Mouse (Mus musculus): ENCODE data around the gene Adap1. TPM values are rescaled to one million over a fixed set of nuclear protein-coding genes. Genes with fewer than 3 reads are reported as not detected.

Adap1 gene
- polyA plus RNA-seq, 1 experiment: 23.2 TPM

DNA sequence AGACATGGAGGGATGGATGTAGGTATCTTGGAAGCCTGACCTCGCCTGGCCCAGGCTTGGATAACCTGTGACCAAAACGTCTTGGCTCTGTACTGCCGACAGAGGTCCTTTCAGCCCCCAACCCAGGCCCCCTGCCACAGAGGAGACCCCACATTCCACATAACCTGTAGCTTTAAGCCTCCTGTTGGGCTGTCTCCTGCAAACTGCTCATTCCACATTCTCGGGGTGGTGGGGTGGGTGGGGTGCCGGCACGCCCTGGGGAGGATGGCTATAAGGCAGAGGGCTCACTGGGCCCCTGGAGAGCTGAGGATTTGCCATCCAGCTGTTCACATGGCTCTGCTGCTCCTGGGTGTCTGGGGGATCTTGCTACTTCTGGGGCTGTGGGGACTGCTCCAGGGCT is 26.9 kb upstream of the Adap1 start, which contains the start of gene Cyp2w1:
Gene Cyp2w1 (plus strand): TSS at position 301 of the 400 bp plus-strand sequence.
- H3K4me1 ChIP-seq (ENCODE audit: control insufficient read depth, insufficient read depth, insufficient read length): no peaks in the 10 kb centered on the region

GRCm38 (mm10) chr5:139351628-139352027 is 26.2 kb upstream of the Adap1 start:
- Histone ChIP-seq H3K4me3 (ENCODE audit: extremely low read depth, insufficient read depth, insufficient read length) (no peak overlapping the region), H3K27ac (ENCODE audit: insufficient read depth, low read length) (no peak overlapping the region), H3K4me1 (ENCODE audit: control insufficient read depth, insufficient read depth, insufficient read length) (no peaks in the 10 kb centered on the region), H3K36me3 (ENCODE audit: control insufficient read depth, insufficient read depth, low read length) (no peaks in the 10 kb centered on the region), H3K27me3 (ENCODE audit: control insufficient read depth, insufficient read depth, low read length) (no peaks in the 10 kb centered on the region)
- 38% methylated on average over 8 of the region's 8 CpGs for WGBS
- TF ChIP-seq CTCF (IDR thresholded peaks at IDR 0.05; ENCODE audit: extremely low read depth, insufficient read depth, insufficient read length, insufficient replicate concordance): no peak
- no peak for TF ChIP-seq POLR2A (IDR thresholded peaks at IDR 0.05; ENCODE audit: low read depth, low read length)
- DNase-seq (ENCODE audit: low read depth in 1 of 2, low spot score in 2 of 2): no peak

More for the DNA sequence above, 26.9 kb upstream of the Adap1 start, which contains the start of gene Cyp2w1:
- TF ChIP-seq CTCF (IDR thresholded peaks at IDR 0.05; ENCODE audit: extremely low read depth, insufficient read depth, insufficient read length, insufficient replicate concordance) (no peak), POLR2A (IDR thresholded peaks at IDR 0.05; ENCODE audit: low read depth, low read length) (no peak)
- Histone ChIP-seq H3K4me3 (ENCODE audit: extremely low read depth, insufficient read depth, insufficient read length) (no peak within 1 kb of the TSS), H3K36me3 (ENCODE audit: control insufficient read depth, insufficient read depth, low read length) (no peaks in the 10 kb centered on the region), H3K27ac (ENCODE audit: insufficient read depth, low read length) (no peak within 1 kb of the TSS), H3K27me3 (ENCODE audit: control insufficient read depth, insufficient read depth, low read length) (no peaks in the 10 kb centered on the region)
- 86% methylated on average over 6 of the region's 6 CpGs for WGBS
- DNase-seq (ENCODE audit: low read depth in 1 of 2, low spot score in 2 of 2): no peak

DNA sequence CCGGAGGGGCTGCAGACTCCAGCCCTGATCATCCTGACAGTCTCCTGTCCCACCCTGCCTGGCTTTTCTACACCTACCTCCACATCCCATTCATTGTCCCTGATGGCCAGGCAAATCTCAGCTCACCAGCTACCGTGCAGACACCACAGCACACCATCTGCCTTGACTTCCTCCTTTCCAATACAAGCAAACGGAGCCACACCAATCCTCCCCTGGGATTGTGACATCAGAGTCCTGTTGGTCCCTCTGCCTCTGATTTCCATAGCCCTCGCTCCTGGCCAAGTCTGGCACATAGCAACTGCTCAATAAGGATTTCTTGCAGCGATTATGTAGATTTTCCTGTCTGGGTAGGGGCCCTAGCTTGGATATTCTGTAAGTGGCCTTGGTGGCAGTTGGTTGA is 25.7 kb upstream of the Adap1 start, which contains the start of gene Cox19:
Gene Cox19 (minus strand): TSS at position 285 of the 400 bp plus-strand sequence.
- DNase-seq (ENCODE audit: low read depth in 1 of 2, low spot score in 2 of 2): no peak
- WGBS: 36% methylated on average over 5 of the region's 5 CpGs
- Histone ChIP-seq H3K4me1 (ENCODE audit: control insufficient read depth, insufficient read depth, insufficient read length) (no peaks in the 10 kb centered on the region), H3K4me3 (ENCODE audit: extremely low read depth, insufficient read depth, insufficient read length) (no peak within 1 kb of the TSS), H3K36me3 (ENCODE audit: control insufficient read depth, insufficient read depth, low read length) (no peaks in the 10 kb centered on the region), H3K27ac (ENCODE audit: insufficient read depth, low read length) (no peak within 1 kb of the TSS), H3K27me3 (ENCODE audit: control insufficient read depth, insufficient read depth, low read length) (no peaks in the 10 kb centered on the region)
- TF ChIP-seq POLR2A (IDR thresholded peaks at IDR 0.05; ENCODE audit: low read depth, low read length) (no peak), CTCF (IDR thresholded peaks at IDR 0.05; ENCODE audit: extremely low read depth, insufficient read depth, insufficient read length, insufficient replicate concordance) (no peak)

DNA sequence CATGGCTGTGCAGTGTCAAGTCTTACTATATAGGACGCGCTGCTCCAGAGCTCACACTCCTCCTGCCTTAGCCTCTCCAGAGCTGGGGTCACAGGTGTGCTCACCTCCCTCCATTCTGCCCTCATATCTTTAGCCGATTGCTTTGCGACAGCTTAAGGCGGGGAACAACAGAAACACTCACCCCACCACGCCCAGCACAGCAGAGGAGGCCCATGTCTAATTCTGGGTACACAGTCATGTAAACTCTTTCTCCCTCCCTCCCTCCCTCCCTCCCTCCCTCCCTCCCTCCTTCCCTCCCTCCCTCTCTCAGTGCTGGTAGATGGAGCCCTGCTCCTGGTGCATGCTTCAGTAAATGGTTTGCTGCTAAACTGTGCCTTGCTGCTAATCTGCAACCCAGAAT is 24.3 kb upstream of the Adap1 start:
- no peaks in the 10 kb centered on the region for H3K36me3 ChIP-seq (ENCODE audit: control insufficient read depth, insufficient read depth, low read length)
- TF ChIP-seq CTCF (IDR thresholded peaks at IDR 0.05; ENCODE audit: extremely low read depth, insufficient read depth, insufficient read length, insufficient replicate concordance) (no peak), POLR2A (IDR thresholded peaks at IDR 0.05; ENCODE audit: low read depth, low read length) (no peak)
- H3K27me3 ChIP-seq (ENCODE audit: control insufficient read depth, insufficient read depth, low read length): no peaks in the 10 kb centered on the region
- peaks cover 3% of the 10 kb centered on the region; the same call in 1 of the 2 replicates for H3K4me1 ChIP-seq (ENCODE audit: control insufficient read depth, insufficient read depth, insufficient read length)
- 82% methylated on average over 6 of the region's 6 CpGs for WGBS
- DNase-seq (ENCODE audit: low read depth in 1 of 2, low spot score in 2 of 2): no peak
- no peak overlapping the region for H3K27ac ChIP-seq (ENCODE audit: insufficient read depth, low read length)
- no peak overlapping the region for H3K4me3 ChIP-seq (ENCODE audit: extremely low read depth, insufficient read depth, insufficient read length)

- no peak for DNase-seq (ENCODE audit: low read depth in 1 of 2, low spot score in 2 of 2)
- no peaks in the 10 kb centered on the region for H3K27me3 ChIP-seq (ENCODE audit: control insufficient read depth, insufficient read depth, low read length)
- TF ChIP-seq POLR2A (IDR thresholded peaks at IDR 0.05; ENCODE audit: low read depth, low read length): no peak
- TF ChIP-seq CTCF (IDR thresholded peaks at IDR 0.05; ENCODE audit: extremely low read depth, insufficient read depth, insufficient read length, insufficient replicate concordance): no peak
- WGBS: 92% methylated on average over 1 of the region's 1 CpGs
- peaks cover 3% of the 10 kb centered on the region for H3K36me3 ChIP-seq (ENCODE audit: control insufficient read depth, insufficient read depth, low read length)
- peaks cover 7% of the 10 kb centered on the region; the same call in 1 of the 2 replicates for H3K4me1 ChIP-seq (ENCODE audit: control insufficient read depth, insufficient read depth, insufficient read length)
- no peak overlapping the region for H3K4me3 ChIP-seq (ENCODE audit: extremely low read depth, insufficient read depth, insufficient read length)
- H3K27ac ChIP-seq (ENCODE audit: insufficient read depth, low read length): no peak overlapping the region
These were observed 21.8 kb upstream of the Adap1 start for GRCm38 (mm10) chr5:139347225-139347624.

DNA sequence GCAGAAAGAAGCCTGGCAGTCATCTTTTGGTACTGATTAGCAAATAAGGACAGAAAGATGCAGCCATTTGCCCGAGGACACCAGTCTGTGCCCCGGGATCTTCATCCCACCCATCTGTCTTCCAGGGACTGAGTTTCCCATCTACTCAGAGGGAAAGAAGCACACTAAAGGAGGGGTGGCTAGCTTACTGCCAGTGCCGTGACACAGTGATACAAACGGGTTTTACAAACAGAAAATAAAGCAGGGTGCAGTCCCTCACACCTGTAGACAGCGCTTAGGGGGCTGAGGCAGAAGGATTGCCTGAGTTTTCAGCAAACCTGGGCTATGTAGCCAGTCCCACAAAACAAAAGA is 19.9 kb upstream of the Adap1 start:
- peaks cover 7% of the 10 kb centered on the region; the same call in 1 of the 2 replicates for H3K4me1 ChIP-seq (ENCODE audit: control insufficient read depth, insufficient read depth, insufficient read length)
- no peak overlapping the region; the same call in 1 of the 2 replicates for H3K4me3 ChIP-seq (ENCODE audit: extremely low read depth, insufficient read depth, insufficient read length)
- 11% methylated on average over 5 of the region's 5 CpGs for WGBS
- no peak for DNase-seq (ENCODE audit: low read depth in 1 of 2, low spot score in 2 of 2)
- peaks cover 13% of the 10 kb centered on the region for H3K36me3 ChIP-seq (ENCODE audit: control insufficient read depth, insufficient read depth, low read length)
- H3K27me3 ChIP-seq (ENCODE audit: control insufficient read depth, insufficient read depth, low read length): no peaks in the 10 kb centered on the region
- no peak for TF ChIP-seq POLR2A (IDR thresholded peaks at IDR 0.05; ENCODE audit: low read depth, low read length)
- no peak for TF ChIP-seq CTCF (IDR thresholded peaks at IDR 0.05; ENCODE audit: extremely low read depth, insufficient read depth, insufficient read length, insufficient replicate concordance)
- H3K27ac ChIP-seq (ENCODE audit: insufficient read depth, low read length): no peak overlapping the region

DNA sequence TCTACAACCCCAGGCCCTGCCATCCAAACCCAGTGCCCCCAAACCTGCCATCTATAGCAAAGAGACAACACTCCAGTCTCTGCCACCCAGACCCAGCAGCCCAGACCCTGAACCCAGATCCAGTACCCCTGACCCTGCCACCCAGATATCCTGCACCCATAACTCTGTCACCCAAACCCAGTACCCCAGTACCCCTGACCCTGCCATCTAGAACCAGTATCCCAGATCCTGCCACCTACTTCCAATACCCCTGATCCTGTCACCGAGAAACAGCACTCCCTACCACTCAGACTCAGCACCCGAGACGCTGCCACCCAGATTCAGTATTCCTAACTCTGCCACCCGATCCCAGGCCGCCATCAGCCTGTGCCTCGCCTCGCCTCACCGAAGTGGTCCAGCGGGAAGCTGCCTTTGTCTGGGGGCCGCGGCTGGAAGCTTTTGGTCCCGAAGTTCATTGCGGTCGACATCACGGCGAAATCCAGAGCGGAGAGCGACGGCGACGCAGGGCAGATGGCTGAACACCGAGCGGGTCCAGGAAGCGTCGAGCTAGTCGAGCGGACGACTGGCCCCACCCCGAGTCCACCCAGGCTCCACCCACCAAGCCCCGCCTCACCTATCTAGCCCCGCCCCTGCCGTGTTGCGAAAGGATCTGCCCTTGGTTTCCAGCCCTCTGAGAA is 19.4 kb upstream of the Adap1 start:
- peaks cover 16% of the 10 kb centered on the region for H3K36me3 ChIP-seq (ENCODE audit: control insufficient read depth, insufficient read depth, low read length)
- peak overlapping the region; percentile 99 for H3K4me3 ChIP-seq (ENCODE audit: extremely low read depth, insufficient read depth, insufficient read length)
- TF ChIP-seq POLR2A (IDR thresholded peaks at IDR 0.05; ENCODE audit: low read depth, low read length): peak; percentile 51
- TF ChIP-seq CTCF (IDR thresholded peaks at IDR 0.05; ENCODE audit: extremely low read depth, insufficient read depth, insufficient read length, insufficient replicate concordance): no peak
- H3K27ac ChIP-seq (ENCODE audit: insufficient read depth, low read length): peak overlapping the region; percentile 69
- DNase-seq (ENCODE audit: low read depth in 1 of 2, low spot score in 2 of 2): peak; percentile 75 to 91
- H3K27me3 ChIP-seq (ENCODE audit: control insufficient read depth, insufficient read depth, low read length): no peaks in the 10 kb centered on the region
- H3K4me1 ChIP-seq (ENCODE audit: control insufficient read depth, insufficient read depth, insufficient read length): peaks cover 7% of the 10 kb centered on the region; the same call in 1 of the 2 replicates
- under 1% methylated on average over 33 of the region's 33 CpGs for WGBS
